Mouse (Mus musculus) embryonic facial prominence, embryonic 14.5 days (tissue): Measurements from ENCODE around the gene Ssc5d. TPM values are rescaled to one million over a fixed set of nuclear protein-coding genes. Genes with fewer than 3 reads are reported as not detected.

Experiments
- polyA plus RNA-seq: library from polyadenylated mRNA; unstranded; fragments of >200 nt; fragmentation: Nextera tagmentation; extraction: Ambion mirVana; gene quantifications from 2 replicates; pipeline ENCODE4 v1.2.1, GENCODE M21; 2014

Gene Ssc5d
- polyA plus RNA-seq, 1 experiment from 2014 or later = 8.1 TPM

Other genes with a start within 250 kb of the Ssc5d start
- gene Hspbp1, start 240.7 kb upstream of the Ssc5d start, polyA plus RNA-seq = 77.5 and 77.7 TPM in 2 replicates
- 1.6 and 1.8 TPM in 2 replicates for gene Brsk1, start 235.2 kb upstream of the Ssc5d start, polyA plus RNA-seq
- gene Tmem150b, start 200.5 kb upstream of the Ssc5d start, polyA plus RNA-seq = 0.11 TPM in 1 of 2 replicates, not detected in the other
- gene Kmt5c, start 185.7 kb upstream of the Ssc5d start, polyA plus RNA-seq = 41.5 and 50.6 TPM in 2 replicates
- gene Cox6b2, start 172.7 kb upstream of the Ssc5d start, polyA plus RNA-seq = 36.4 and 39.6 TPM in 2 replicates
- not detected in 2 replicates for gene Fam71e2, start 154.5 kb upstream of the Ssc5d start, polyA plus RNA-seq
- gene Il11, start 142.9 kb upstream of the Ssc5d start, polyA plus RNA-seq = 0.13 TPM in 1 of 2 replicates, not detected in the other
- not detected in 2 replicates for gene Tmem190, start 142.8 kb upstream of the Ssc5d start, polyA plus RNA-seq
- gene Tmem238, start 136.1 kb upstream of the Ssc5d start, polyA plus RNA-seq = 5.5 and 6.6 TPM in 2 replicates
- 275 and 300 TPM in 2 replicates for gene Rpl28, start 132.9 kb upstream of the Ssc5d start, polyA plus RNA-seq
- gene Ube2s, start 113.2 kb upstream of the Ssc5d start, polyA plus RNA-seq = 347 and 359 TPM in 2 replicates
- 0.68 and 0.76 TPM in 2 replicates for gene Shisa7, start 81.1 kb upstream of the Ssc5d start, polyA plus RNA-seq
- gene Isoc2b, start 55.5 kb upstream of the Ssc5d start, polyA plus RNA-seq = 6.5 and 7.0 TPM in 2 replicates
- gene Isoc2a, start 48.6 kb upstream of the Ssc5d start, polyA plus RNA-seq = 1.3 and 1.6 TPM in 2 replicates
- gene Gm36210, start 19.3 kb upstream of the Ssc5d start, polyA plus RNA-seq = 0.35 TPM in 1 of 2 replicates, not detected in the other
- gene Zfp628, start 10.6 kb upstream of the Ssc5d start, polyA plus RNA-seq = 3.7 and 4.0 TPM in 2 replicates
- 1.9 and 2.6 TPM in 2 replicates for gene Nat14, start 3.8 kb upstream of the Ssc5d start, polyA plus RNA-seq
- 0.64 and 0.92 TPM in 2 replicates for gene Sbk2, start 38.6 kb downstream of the Ssc5d start, polyA plus RNA-seq
- gene Sbk3, start 45.4 kb downstream of the Ssc5d start, polyA plus RNA-seq = 0.06 and 0.08 TPM in 2 replicates
- 23.0 and 30.4 TPM in 2 replicates for gene Zfp579, start 70.4 kb downstream of the Ssc5d start, polyA plus RNA-seq
- gene Zfp524, start 88.6 kb downstream of the Ssc5d start, polyA plus RNA-seq = 14.5 and 16.5 TPM in 2 replicates
- gene Fiz1, start 88.9 kb downstream of the Ssc5d start, polyA plus RNA-seq = 31.1 and 32.8 TPM in 2 replicates
- gene Gm44973, start 89.7 kb downstream of the Ssc5d start, polyA plus RNA-seq = 1.5 TPM in 1 of 2 replicates, not detected in the other
- gene Zfp865, start 94.6 kb downstream of the Ssc5d start, polyA plus RNA-seq = 5.3 and 5.8 TPM in 2 replicates
- gene Ccdc106, start 94.8 kb downstream of the Ssc5d start, polyA plus RNA-seq = 21.6 and 30.7 TPM in 2 replicates
- not detected in 2 replicates for gene 4632433K11Rik, start 108.3 kb downstream of the Ssc5d start, polyA plus RNA-seq
- 4.4 and 6.0 TPM in 2 replicates for gene Zfp784, start 112.7 kb downstream of the Ssc5d start, polyA plus RNA-seq
- gene Zfp580, start 125.8 kb downstream of the Ssc5d start, polyA plus RNA-seq = 34.9 and 44.1 TPM in 2 replicates
- 105 and 114 TPM in 2 replicates for gene U2af2, start 136.4 kb downstream of the Ssc5d start, polyA plus RNA-seq
- gene Epn1, start 154.4 kb downstream of the Ssc5d start, polyA plus RNA-seq = 59.3 and 66.2 TPM in 2 replicates
- not detected in 2 replicates for gene Rfpl4, start 191.2 kb downstream of the Ssc5d start, polyA plus RNA-seq
- 0.22 and 0.62 TPM in 2 replicates for gene Rasl2-9, start 200.2 kb downstream of the Ssc5d start, polyA plus RNA-seq
- not detected in 2 replicates for gene Vmn1r55, start 223.9 kb downstream of the Ssc5d start, polyA plus RNA-seq